Mouse (Mus musculus): ENCODE data around the gene Gm973.

DNA sequence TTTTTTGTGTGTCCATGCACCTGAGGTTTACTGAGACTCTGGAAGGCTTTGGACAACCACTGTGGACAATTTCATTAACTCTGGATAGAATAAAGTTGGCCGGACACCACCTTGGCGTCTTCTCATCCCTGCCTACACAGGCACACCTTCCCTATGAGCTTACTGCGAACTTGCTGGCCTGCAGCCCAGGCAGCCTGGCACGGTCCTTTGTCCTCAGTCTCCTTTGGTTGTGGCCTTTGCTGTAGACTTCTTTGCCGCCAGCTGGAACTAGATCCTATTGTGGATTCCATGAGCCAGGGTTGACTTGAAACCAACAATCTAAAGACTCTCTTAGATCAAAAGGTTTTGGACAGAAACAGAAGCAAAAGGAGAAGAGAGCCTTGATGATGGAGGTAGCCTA is 109.3 kb downstream of the Gm973 start:
- TF ChIP-seq CTCF (IDR thresholded peaks at IDR 0.05; ENCODE audit: low read depth, low read length) (no peak), POLR2A (IDR thresholded peaks at IDR 0.05; ENCODE audit: borderline replicate concordance, low read depth, low read length) (no peak)

Measured in bone marrow macrophage, adult 2 months (primary cell).